Mouse (Mus musculus) CH12.LX (cell line): ENCODE results near the gene Fars2. TPM values are rescaled to one million over a fixed set of nuclear protein-coding genes. Genes with fewer than 3 reads are reported as not detected.

Experiments used
- DNase-seq: peaks from one replicate; pipeline ENCODE4 v3.0.0-alpha.2; 2013; ENCODE audit errors: extremely low read depth
- H3K27ac ChIP-seq: 2 replicates; pipeline ENCODE4 v1.5.1; 2012; ENCODE audit warnings: low read depth, mild to moderate bottlenecking, control low read depth, moderate library complexity; ENCODE audit not compliant: insufficient read depth
- H3K27me3 ChIP-seq: replicated peaks from 2 replicates; pipeline ENCODE3; 2012; ENCODE audit warnings: inconsistent platforms
- H3K36me3 ChIP-seq, 2 experiments: replicated peaks in 1 of 2; 2 replicates each; pipeline versions ENCODE3 to v1.6.1; 2012; ENCODE audit warnings: inconsistent platforms in 1 of 2, low read length in 1 of 2, mild to moderate bottlenecking in 1 of 2, mixed read lengths in 1 of 2, moderate library complexity in 1 of 2; ENCODE audit not compliant: control insufficient read depth in 1 of 2, insufficient read depth in 1 of 2
- H3K4me1 ChIP-seq, 2 experiments: 2 replicates each; pipeline ENCODE4 v1.6.1; 2012; ENCODE audit warnings: inconsistent platforms in 1 of 2, moderate library complexity in 1 of 2; ENCODE audit not compliant: insufficient read depth in 2 of 2, control insufficient read depth in 1 of 2
- H3K4me2 ChIP-seq: 2 replicates; pipeline ENCODE4 v1.6.1; 2012; ENCODE audit warnings: low read depth, mild to moderate bottlenecking, control low read depth; ENCODE audit not compliant: poor library complexity, insufficient read depth, severe bottlenecking
- H3K4me3 ChIP-seq, 3 experiments: fragments of 150-350 bp in 1 of 3; sonication (generic) in 1 of 3; replicated peaks in 1 of 3; 2 replicates each; pipeline versions ENCODE3 to v1.5.1; 2011 to 2012; ENCODE audit warnings: low read depth in 2 of 3, low read length in 2 of 3, mild to moderate bottlenecking in 2 of 3, moderate library complexity in 2 of 3, control low read depth in 1 of 3, improper control_type of control experiment in 1 of 3, inconsistent platforms in 1 of 3, mixed read lengths in 1 of 3; ENCODE audit not compliant: poor library complexity in 1 of 3
- H3K79me2 ChIP-seq: replicated peaks from 2 replicates; pipeline ENCODE4 v1.6.1; 2012; ENCODE audit warnings: mild to moderate bottlenecking, moderate library complexity; ENCODE audit not compliant: control insufficient read depth, poor library complexity, insufficient read depth, severe bottlenecking; ENCODE audit errors: extremely low read depth
- H3K9ac ChIP-seq: 2 replicates; pipeline ENCODE4 v1.6.1; 2012; ENCODE audit warnings: low read depth, mild to moderate bottlenecking, control low read depth, moderate library complexity; ENCODE audit not compliant: insufficient read depth
- H3K9me3 ChIP-seq: replicated peaks from 2 replicates; pipeline ENCODE3; 2012; ENCODE audit warnings: low read length, inconsistent platforms, mixed read lengths
- BHLHE40 ChIP-seq: IDR thresholded peaks from 2 replicates; pipeline ENCODE4 v1.6.1; 2011; ENCODE audit warnings: mild to moderate bottlenecking, low read depth, low read length, improper control_type of control experiment
- CHD2 ChIP-seq: IDR thresholded peaks from 2 replicates; pipeline ENCODE4 v1.6.1; 2011; ENCODE audit warnings: low read length, improper control_type of control experiment
- E2F4 ChIP-seq: IDR thresholded peaks from 2 replicates; pipeline ENCODE4 v1.6.1; 2011; ENCODE audit warnings: low read depth, low read length, improper control_type of control experiment; ENCODE audit not compliant: insufficient replicate concordance
- ELF1 ChIP-seq: IDR thresholded peaks from 2 replicates; pipeline ENCODE4 v1.6.1; 2014; ENCODE audit warnings: low read depth, mild to moderate bottlenecking, inconsistent platforms, low read length, improper control_type of control experiment
- EP300 ChIP-seq: IDR thresholded peaks from 2 replicates; pipeline ENCODE4 v1.6.1; 2011; ENCODE audit warnings: low read length, improper control_type of control experiment
- ETS1 ChIP-seq: conservative IDR thresholded peaks from 2 replicates; pipeline ENCODE4 v1.6.1; 2012; ENCODE audit warnings: low read depth, mild to moderate bottlenecking, inconsistent platforms, low read length, improper control_type of control experiment, moderate library complexity
- GABPA ChIP-seq: IDR thresholded peaks from 2 replicates; pipeline ENCODE4 v1.6.1; 2012; ENCODE audit warnings: low read depth, low read length, improper control_type of control experiment, inconsistent platforms; ENCODE audit not compliant: insufficient replicate concordance
- MAFK ChIP-seq: IDR thresholded peaks from 2 replicates; pipeline ENCODE4 v1.6.1; 2011; ENCODE audit warnings: low read length, improper control_type of control experiment; ENCODE audit not compliant: insufficient replicate concordance
- MAZ ChIP-seq: IDR thresholded peaks from 2 replicates; pipeline ENCODE4 v1.6.1; 2012; ENCODE audit warnings: low read depth, mild to moderate bottlenecking, inconsistent platforms, low read length, improper control_type of control experiment, moderate library complexity
- MEF2A ChIP-seq: IDR thresholded peaks from 2 replicates; pipeline ENCODE4 v1.6.1; 2014; ENCODE audit warnings: low read depth, mild to moderate bottlenecking, inconsistent platforms, low read length, improper control_type of control experiment, borderline replicate concordance
- MXI1 ChIP-seq: IDR thresholded peaks from 2 replicates; pipeline ENCODE4 v1.6.1; 2011; ENCODE audit warnings: mild to moderate bottlenecking, low read depth, low read length, improper control_type of control experiment
- MYC ChIP-seq: IDR thresholded peaks from 2 replicates; pipeline ENCODE4 v1.6.1; 2011; ENCODE audit warnings: low read depth, mild to moderate bottlenecking, improper control_type of control experiment, low read length
- NRF1 ChIP-seq: IDR thresholded peaks from 2 replicates; pipeline ENCODE4 v1.6.1; 2014; ENCODE audit warnings: low read depth, mild to moderate bottlenecking, inconsistent platforms, low read length, improper control_type of control experiment, moderate library complexity
- POLR2A ChIP-seq: IDR thresholded peaks from 2 replicates; pipeline ENCODE4 v1.6.1; 2011; ENCODE audit warnings: low read depth, mild to moderate bottlenecking, improper control_type of control experiment, low read length
- RAD21 ChIP-seq: IDR thresholded peaks from 2 replicates; pipeline ENCODE4 v1.6.1; 2011; ENCODE audit warnings: low read depth, mild to moderate bottlenecking, low read length, improper control_type of control experiment, moderate library complexity
- SIN3A ChIP-seq: IDR thresholded peaks from 2 replicates; pipeline ENCODE4 v1.6.1; 2012; ENCODE audit warnings: low read length, improper control_type of control experiment, inconsistent platforms
- SMC3 ChIP-seq: IDR thresholded peaks from 2 replicates; pipeline ENCODE4 v1.6.1; 2011; ENCODE audit warnings: low read depth, low read length, improper control_type of control experiment
- TBP ChIP-seq: conservative IDR thresholded peaks from 2 replicates; pipeline ENCODE4 v1.6.1; 2011; ENCODE audit warnings: low read depth, low read length, improper control_type of control experiment
- USF1 ChIP-seq: IDR thresholded peaks from 2 replicates; pipeline ENCODE4 v1.6.1; 2014; ENCODE audit warnings: low read depth, mild to moderate bottlenecking, inconsistent platforms, low read length, improper control_type of control experiment
- ZC3H11A ChIP-seq: IDR thresholded peaks from 2 replicates; pipeline ENCODE4 v1.6.1; 2012; ENCODE audit warnings: low read depth, mild to moderate bottlenecking, inconsistent platforms, low read length, improper control_type of control experiment
- ZKSCAN1 ChIP-seq: IDR thresholded peaks from 2 replicates; pipeline ENCODE4 v1.6.1; 2012; ENCODE audit warnings: low read depth, inconsistent platforms, low read length, improper control_type of control experiment, borderline replicate concordance
- ZMIZ1 ChIP-seq: IDR thresholded peaks from 2 replicates; pipeline ENCODE4 v1.6.1; 2012; ENCODE audit warnings: low read depth, mild to moderate bottlenecking, inconsistent platforms, low read length, improper control_type of control experiment
- dilution Hi-C: fragments of 300-500 bp; cut with MboI; formaldehyde crosslinking; loops from 2 replicates; pipeline ENCODE4 v1.14.3; 2020; ENCODE audit warnings: low sequenced_read_pairs; ENCODE audit not compliant: extremely low pct_unique_long_range_greater_than_20kb, extremely low pct_ligation_motif_present
- in situ Hi-C: fragments of 300-500 bp; cut with MboI; formaldehyde crosslinking; loops from 3 replicates; pipeline ENCODE4 v1.14.3; 2019; ENCODE audit warnings: low sequenced_read_pairs, low pct_ligation_motif_present, low pct_unique_long_range_greater_than_20kb, mixed read lengths
- polyA plus RNA-seq: library from polyadenylated mRNA; unstranded; fragments of >175 nt; gene quantifications from 2 replicates; pipeline ENCODE4 v1.2.1, GENCODE M21; 2012; ENCODE audit warnings: low read depth; ENCODE audit not compliant: insufficient read length
- total RNA-seq, 2 experiments: library from RNA; depleted of rRNA; stranded (reverse); fragments of 300-350 nt in 1 of 2; fragments of >200 nt in 1 of 2; gene quantifications; 2 replicates each; pipeline ENCODE4 v1.2.3; 2012 to 2014

Gene Fars2
- total and polyA plus RNA-seq, 3 experiments = 30.2 to 47.7 (median 46.4) TPM

DNA sequence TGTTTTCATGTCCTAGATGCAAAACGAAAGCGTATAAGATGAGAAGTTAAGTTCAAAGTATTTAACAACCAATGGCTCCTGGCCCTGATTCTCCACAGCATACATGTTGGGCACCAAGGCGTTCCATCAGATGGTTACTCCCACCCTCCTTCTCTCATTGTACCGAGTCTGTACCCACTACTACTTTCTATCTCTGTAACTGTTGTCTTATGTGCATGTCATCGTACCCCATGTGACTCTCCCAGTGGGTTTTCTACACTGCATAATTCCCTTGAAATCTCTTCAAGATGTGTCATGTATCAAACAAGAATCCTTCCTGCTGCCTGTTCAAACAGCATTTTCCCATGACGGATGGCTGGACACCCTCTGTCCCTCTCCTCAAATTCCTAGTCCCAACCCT lies 388.5 kb downstream of the Fars2 start:
- Histone ChIP-seq H3K4me3 (no peak overlapping the region), H3K36me3 (peaks cover 2 to 18% of the 10 kb centered on the region in 2 experiments), H3K4me2 (no peak overlapping the region), H3K27ac (no peak overlapping the region), H3K4me1 (peaks cover 0 to 5% of the 10 kb centered on the region in 2 experiments; a peak in 1 of 4 replicates), H3K9ac (no peak overlapping the region), H3K79me2 (no peaks in the 10 kb centered on the region), H3K27me3 (no peaks in the 10 kb centered on the region), H3K9me3 (no peaks in the 10 kb centered on the region)
- dilution Hi-C loops (no loop called here), in situ Hi-C loops (no loop called here)
- DNase-seq = no peak
- TF ChIP-seq E2F4 (no peak), ETS1 (no peak), ZMIZ1 (no peak), MAZ (no peak), SIN3A (no peak), EP300 (no peak), ZC3H11A (no peak)

DNA sequence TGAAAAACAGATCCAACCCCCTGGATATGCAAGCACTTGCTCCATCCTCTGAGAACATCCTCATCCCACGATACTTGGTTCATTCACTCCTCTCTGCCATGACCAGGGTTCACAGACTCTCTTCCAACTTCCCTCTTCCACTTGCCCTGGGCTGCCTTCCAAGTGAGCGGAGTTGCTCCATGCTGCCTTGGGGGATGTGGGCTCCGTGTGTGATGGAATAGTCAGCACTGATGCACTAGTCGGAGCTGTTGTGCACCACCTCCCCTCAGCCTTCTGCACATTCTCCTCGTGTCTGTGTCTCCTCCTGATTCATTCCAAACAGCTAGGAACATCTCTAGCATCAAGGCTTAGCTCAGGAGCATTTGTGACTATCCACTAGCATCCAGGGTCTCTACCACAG lies 389.1 kb downstream of the Fars2 start:
- H3K4me2 ChIP-seq = no peak overlapping the region
- H3K4me1 ChIP-seq = peaks cover 0 to 10% of the 10 kb centered on the region in 2 experiments; a peak in 2 of 4 replicates
- in situ Hi-C loops (no loop called here), dilution Hi-C loops (no loop called here)
- TF ChIP-seq MAFK (no peak), CHD2 (no peak), MEF2A (no peak), ELF1 (no peak), NRF1 (no peak), RAD21 (no peak), USF1 (no peak), MXI1 (no peak), TBP (no peak), POLR2A (no peak), GABPA (no peak), BHLHE40 (no peak), ZMIZ1 (no peak), SMC3 (no peak), ZKSCAN1 (no peak), MYC (no peak)
- H3K27ac ChIP-seq = no peak overlapping the region
- no peaks in the 10 kb centered on the region for H3K9me3 ChIP-seq
- no peaks in the 10 kb centered on the region for H3K27me3 ChIP-seq
- no peak overlapping the region for H3K9ac ChIP-seq
- H3K36me3 ChIP-seq = peaks cover 2 to 16% of the 10 kb centered on the region in 2 experiments
- no peaks in the 10 kb centered on the region for H3K79me2 ChIP-seq
- DNase-seq = no peak
- H3K4me3 ChIP-seq = no peak overlapping the region
